Mouse (Mus musculus) heart, embryonic 12.5 days (tissue): ENCODE results near the gene Kit. TPM values are rescaled to one million over a fixed set of nuclear protein-coding genes. Genes with fewer than 3 reads are reported as not detected.

Source experiments
- ATAC-seq: fragments of 200-750 bp; cut with Nextera tagmentation; 2 replicates; pipeline ENCODE4 v1.8.0; 2017; ENCODE audit warnings: moderate TSS enrichment, moderate library complexity; ENCODE audit not compliant: insufficient number of reproducible peaks, low FRiP score
- H3K27ac ChIP-seq: fragments of 300-500 bp; sonication (generic); 2 replicates; pipeline ENCODE4 v1.5.1; 2016; ENCODE audit warnings: mild to moderate bottlenecking, moderate library complexity; ENCODE audit not compliant: poor library complexity, severe bottlenecking
- H3K27me3 ChIP-seq: fragments of 300-500 bp; sonication (generic); replicated peaks from 2 replicates; pipeline ENCODE4 v1.6.1; 2016; ENCODE audit warnings: mild to moderate bottlenecking, moderate library complexity
- H3K36me3 ChIP-seq: fragments of 300-500 bp; sonication (generic); 2 replicates; pipeline ENCODE4 v1.6.1; 2016; ENCODE audit warnings: mild to moderate bottlenecking, moderate library complexity
- H3K4me1 ChIP-seq: fragments of 300-500 bp; sonication (generic); replicated peaks from 2 replicates; pipeline ENCODE4 v1.6.1; 2016; ENCODE audit warnings: mild to moderate bottlenecking
- H3K4me2 ChIP-seq: fragments of 300-500 bp; sonication (generic); 2 replicates; pipeline ENCODE4 v1.6.1; 2016; ENCODE audit warnings: mild to moderate bottlenecking, moderate library complexity
- H3K4me3 ChIP-seq: fragments of 300-500 bp; sonication (generic); 2 replicates; pipeline ENCODE4 v1.5.1; 2016; ENCODE audit warnings: mild to moderate bottlenecking
- H3K9ac ChIP-seq: fragments of 300-500 bp; sonication (generic); 2 replicates; pipeline ENCODE4 v1.6.1; 2016; ENCODE audit warnings: mild to moderate bottlenecking, moderate library complexity
- H3K9me3 ChIP-seq: fragments of 300-500 bp; sonication (generic); replicated peaks from 2 replicates; pipeline ENCODE4 v1.6.1; 2016; ENCODE audit warnings: mild to moderate bottlenecking, moderate library complexity
- WGBS: fragments of 180-500 bp; shearing (Covaris S2); methylation state at CpG from one replicate; pipeline ENCODE4 v1.1.7; 2016; 5-methylcytosine and 5-hydroxymethylcytosine counted together
- polyA plus RNA-seq: library from polyadenylated mRNA; unstranded; fragments of >200 nt; fragmentation: Nextera tagmentation; extraction: Ambion mirVana; gene quantifications from 2 replicates; pipeline ENCODE4 v1.2.1, GENCODE M21; 2016

Kit gene
- polyA plus RNA-seq, 1 experiment from 2014 or later, result 13.6 TPM

DNA sequence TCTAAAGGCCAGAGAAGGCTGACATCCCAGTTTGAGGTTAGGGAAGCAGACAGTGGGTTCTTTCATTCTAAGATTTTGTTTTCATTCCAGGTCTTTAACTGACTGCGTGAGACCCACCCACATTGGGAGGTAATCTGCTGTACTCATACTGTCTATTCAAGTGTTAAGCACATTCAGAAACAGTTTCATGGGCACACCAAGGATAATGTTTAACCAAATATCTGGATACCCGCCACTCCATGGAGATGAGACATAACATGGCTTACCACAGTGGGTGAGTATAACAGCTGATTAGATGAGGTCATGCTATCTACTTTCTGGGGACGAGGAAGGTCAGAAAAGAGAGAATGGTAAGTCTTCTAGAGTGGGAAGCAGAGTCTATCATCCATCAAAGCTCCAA, 101.3 kb downstream of the Kit start:
- Histone ChIP-seq H3K4me1 (no peaks in the 10 kb centered on the region), H3K9ac (no peak overlapping the region), H3K27me3 (no peaks in the 10 kb centered on the region), H3K36me3 (no peaks in the 10 kb centered on the region), H3K9me3 (no peaks in the 10 kb centered on the region), H3K4me2 (no peak overlapping the region), H3K27ac (no peak overlapping the region), H3K4me3 (no peak overlapping the region)
- ATAC-seq, result no peak
- WGBS, result 72% methylated on average over 3 of the region's 3 CpGs

GRCm38 (mm10) chr5:75679896-75680295, 105.2 kb downstream of the Kit start:
- Histone ChIP-seq H3K9ac (no peak overlapping the region), H3K27ac (no peak overlapping the region), H3K36me3 (no peaks in the 10 kb centered on the region), H3K9me3 (no peaks in the 10 kb centered on the region), H3K4me1 (no peaks in the 10 kb centered on the region), H3K27me3 (no peaks in the 10 kb centered on the region), H3K4me2 (no peak overlapping the region), H3K4me3 (no peak overlapping the region)
- ATAC-seq, result no peak
- WGBS, result 65% methylated on average over 3 of the region's 3 CpGs

GRCm38 (mm10) chr5:75695162-75695809, 120.6 kb downstream of the Kit start:
- Histone ChIP-seq H3K9me3 (no peaks in the 10 kb centered on the region), H3K36me3 (no peaks in the 10 kb centered on the region), H3K27me3 (no peaks in the 10 kb centered on the region), H3K4me2 (no peak overlapping the region), H3K4me1 (0 out of 2 replicates have a peak, but pooled peaks cover 4% of the 10 kb centered on the region), H3K9ac (no peak overlapping the region), H3K27ac (no peak overlapping the region), H3K4me3 (no peak overlapping the region)
- 81% methylated on average over 12 of the region's 12 CpGs for WGBS
- ATAC-seq, result no peak

DNA sequence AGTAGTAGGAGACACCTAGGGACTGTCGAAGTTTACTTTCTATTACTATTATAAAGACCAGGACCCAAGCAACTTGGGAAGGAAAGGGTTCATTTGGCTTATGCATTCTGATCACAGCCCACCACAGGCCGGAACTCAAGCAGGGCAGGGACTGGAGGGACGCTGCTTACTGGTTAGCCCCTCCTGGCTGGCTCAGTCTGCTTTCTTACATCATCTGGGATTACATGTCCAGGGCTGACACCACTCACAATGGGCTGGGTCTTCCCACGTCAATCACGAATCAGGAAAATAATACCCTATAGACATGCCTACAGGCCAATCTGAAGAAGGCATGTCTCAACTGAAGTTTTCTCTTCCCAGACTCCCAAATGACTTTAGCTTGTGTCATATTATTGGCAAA, 122.2 kb downstream of the Kit start:
- Histone ChIP-seq H3K27ac (no peak overlapping the region), H3K4me1 (0 out of 2 replicates have a peak, but pooled peaks cover 4% of the 10 kb centered on the region), H3K36me3 (no peaks in the 10 kb centered on the region), H3K27me3 (no peaks in the 10 kb centered on the region), H3K9ac (no peak overlapping the region), H3K4me3 (no peak overlapping the region), H3K4me2 (no peak overlapping the region), H3K9me3 (peaks cover 6% of the 10 kb centered on the region; the same call in 1 of the 2 replicates)
- 76% methylated on average over 5 of the region's 5 CpGs for WGBS
- no peak for ATAC-seq

GRCm38 (mm10) chr5:75698556-75698955, 123.8 kb downstream of the Kit start:
- H3K27me3 ChIP-seq, result no peaks in the 10 kb centered on the region
- peaks cover 11% of the 10 kb centered on the region; the same call in 1 of the 2 replicates for H3K9me3 ChIP-seq
- 78% methylated on average over 8 of the region's 8 CpGs for WGBS
- H3K36me3 ChIP-seq, result no peaks in the 10 kb centered on the region
- H3K4me1 ChIP-seq, result 0 out of 2 replicates have a peak, but pooled peaks cover 1% of the 10 kb centered on the region
- ATAC-seq, result no peak
- no peak overlapping the region for H3K4me2 ChIP-seq
- H3K9ac ChIP-seq, result no peak overlapping the region
- no peak overlapping the region for H3K4me3 ChIP-seq
- H3K27ac ChIP-seq, result no peak overlapping the region

DNA sequence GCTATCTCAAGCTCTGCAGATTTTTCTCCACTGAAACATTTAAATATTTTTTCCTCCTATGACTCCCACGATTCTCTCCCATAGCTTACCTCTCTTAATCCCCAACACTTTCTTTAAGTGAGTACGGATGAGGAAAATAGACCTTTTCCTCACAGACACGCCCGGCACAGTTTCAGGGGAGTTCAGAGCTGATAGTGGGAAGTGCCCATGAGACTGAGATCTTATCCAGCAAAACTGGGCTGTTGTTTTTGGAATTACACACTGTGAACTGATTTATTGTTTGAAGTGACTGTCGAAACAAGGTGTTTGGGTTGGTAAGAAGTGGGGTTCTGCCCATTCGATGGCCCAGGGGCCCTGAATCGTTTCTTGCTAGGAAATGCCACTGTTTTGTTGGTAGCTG, 124.4 kb downstream of the Kit start:
- Histone ChIP-seq H3K4me1 (no peaks in the 10 kb centered on the region), H3K27me3 (no peaks in the 10 kb centered on the region), H3K9ac (no peak overlapping the region), H3K9me3 (peaks cover 16% of the 10 kb centered on the region), H3K4me2 (no peak overlapping the region), H3K4me3 (no peak overlapping the region), H3K36me3 (no peaks in the 10 kb centered on the region), H3K27ac (no peak overlapping the region)
- no peak for ATAC-seq
- 56% methylated on average over 7 of the region's 7 CpGs for WGBS

- Histone ChIP-seq H3K27me3 (no peaks in the 10 kb centered on the region), H3K4me3 (no peak overlapping the region), H3K4me2 (no peak overlapping the region), H3K9me3 (peaks cover 16% of the 10 kb centered on the region), H3K4me1 (no peaks in the 10 kb centered on the region), H3K9ac (no peak overlapping the region), H3K36me3 (no peaks in the 10 kb centered on the region), H3K27ac (no peak overlapping the region)
- no peak for ATAC-seq
- WGBS, result 72% methylated on average over 9 of the region's 9 CpGs
Measured at GRCm38 (mm10) chr5:75699516-75699915, 124.8 kb downstream of the Kit start.

GRCm38 (mm10) chr5:75701662-75702061, 126.9 kb downstream of the Kit start:
- no peaks in the 10 kb centered on the region for H3K27me3 ChIP-seq
- H3K4me1 ChIP-seq, result no peaks in the 10 kb centered on the region
- H3K9ac ChIP-seq, result no peak overlapping the region
- H3K27ac ChIP-seq, result no peak overlapping the region
- H3K4me3 ChIP-seq, result no peak overlapping the region
- no peak for ATAC-seq
- H3K4me2 ChIP-seq, result no peak overlapping the region
- 74% methylated on average over 12 of the region's 12 CpGs for WGBS
- peaks cover 16% of the 10 kb centered on the region for H3K9me3 ChIP-seq
- H3K36me3 ChIP-seq, result no peaks in the 10 kb centered on the region

GRCm38 (mm10) chr5:75702080-75702479, 127.4 kb downstream of the Kit start:
- 83% methylated on average over 8 of the region's 8 CpGs for WGBS
- H3K27me3 ChIP-seq, result no peaks in the 10 kb centered on the region
- peaks cover 16% of the 10 kb centered on the region for H3K9me3 ChIP-seq
- no peak for ATAC-seq
- no peak overlapping the region for H3K4me2 ChIP-seq
- no peak overlapping the region for H3K27ac ChIP-seq
- no peaks in the 10 kb centered on the region for H3K4me1 ChIP-seq
- H3K9ac ChIP-seq, result no peak overlapping the region
- no peaks in the 10 kb centered on the region for H3K36me3 ChIP-seq
- no peak overlapping the region for H3K4me3 ChIP-seq

DNA sequence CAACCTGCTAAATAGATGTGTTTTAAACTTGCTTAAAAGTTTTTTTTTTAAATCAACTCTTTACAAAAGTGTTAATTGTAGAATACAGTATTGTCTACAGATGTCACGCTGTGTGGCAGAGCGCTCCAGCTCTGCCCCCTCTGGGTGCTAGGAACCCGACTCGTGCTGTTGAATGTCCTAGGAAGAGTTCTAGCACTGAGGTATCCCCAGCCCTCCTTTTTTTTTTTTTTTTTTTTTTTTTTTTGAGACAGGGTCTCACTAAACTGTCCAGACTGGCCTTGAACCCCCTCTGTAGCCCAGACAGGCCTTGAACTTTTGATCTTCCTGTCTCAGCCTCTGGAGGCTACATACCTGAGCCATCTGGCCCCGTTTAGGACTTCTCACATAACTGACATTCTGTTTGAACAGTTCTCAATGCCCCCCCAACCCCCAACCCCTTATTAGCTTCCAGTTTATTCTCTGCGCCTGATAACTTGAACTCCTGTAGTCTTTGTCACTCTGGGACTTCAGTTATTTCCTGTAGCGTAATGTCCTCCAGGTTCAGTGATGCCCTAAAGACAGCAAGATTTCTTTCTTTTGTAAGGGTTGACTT, 130.0 kb downstream of the Kit start:
- Histone ChIP-seq H3K4me3 (no peak overlapping the region), H3K27me3 (no peaks in the 10 kb centered on the region), H3K9me3 (peaks cover 16% of the 10 kb centered on the region), H3K4me2 (no peak overlapping the region), H3K36me3 (no peaks in the 10 kb centered on the region), H3K9ac (no peak overlapping the region), H3K4me1 (no peaks in the 10 kb centered on the region), H3K27ac (no peak overlapping the region)
- 81% methylated on average over 7 of the region's 7 CpGs for WGBS
- no peak for ATAC-seq

- Histone ChIP-seq H3K27ac (no peak overlapping the region), H3K36me3 (no peaks in the 10 kb centered on the region), H3K4me2 (no peak overlapping the region), H3K4me1 (no peaks in the 10 kb centered on the region), H3K9me3 (peaks cover 16% of the 10 kb centered on the region), H3K4me3 (no peak overlapping the region), H3K27me3 (no peaks in the 10 kb centered on the region), H3K9ac (no peak overlapping the region)
- ATAC-seq, result no peak
- 84% methylated on average over 1 of the region's 1 CpGs for WGBS
Measured at GRCm38 (mm10) chr5:75705421-75705820, 130.7 kb downstream of the Kit start.
